Mouse (Mus musculus) heart, postnatal 0 days (tissue): Measurements from ENCODE around the gene Angptl1.

Experiments
- CTCF ChIP-seq: IDR thresholded peaks from 2 replicates; pipeline ENCODE4 v1.5.1; 2016; ENCODE audit warnings: antibody characterized with exemption, control low read depth, low read depth
- EP300 ChIP-seq: IDR thresholded peaks from 2 replicates; pipeline ENCODE4 v1.6.1; 2016; ENCODE audit warnings: antibody characterized with exemption, low read depth

DNA sequence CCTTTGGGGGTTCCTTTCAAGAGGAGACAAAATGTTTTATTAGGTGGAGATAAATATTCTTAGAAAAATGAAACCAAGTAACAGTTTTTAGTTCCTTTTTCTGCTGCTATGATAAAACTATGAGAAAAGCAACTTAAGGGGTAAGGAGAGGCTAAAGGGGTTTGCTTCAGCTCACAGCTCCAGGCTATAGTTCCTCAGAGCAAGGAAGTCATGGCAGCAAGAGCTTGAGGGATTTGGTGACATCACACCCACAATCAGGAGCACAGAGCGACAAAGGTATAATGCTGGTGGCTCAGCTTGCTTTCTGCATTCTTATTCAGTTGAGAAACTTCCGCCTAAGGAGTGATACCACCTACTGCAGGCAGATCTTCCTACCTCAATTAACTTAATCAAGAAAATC, 20.8 kb downstream of the Angptl1 start:
- TF ChIP-seq CTCF (no peak), EP300 (no peak)
